Mouse (Mus musculus): ENCODE measurements at regions not wholly inside any gene's neighbourhood (a gene's known extent, or its start where the extent isn't known, plus 50 kb on each side); places are given as distances from the start of the nearest gene placed in this dataset.

DNA sequence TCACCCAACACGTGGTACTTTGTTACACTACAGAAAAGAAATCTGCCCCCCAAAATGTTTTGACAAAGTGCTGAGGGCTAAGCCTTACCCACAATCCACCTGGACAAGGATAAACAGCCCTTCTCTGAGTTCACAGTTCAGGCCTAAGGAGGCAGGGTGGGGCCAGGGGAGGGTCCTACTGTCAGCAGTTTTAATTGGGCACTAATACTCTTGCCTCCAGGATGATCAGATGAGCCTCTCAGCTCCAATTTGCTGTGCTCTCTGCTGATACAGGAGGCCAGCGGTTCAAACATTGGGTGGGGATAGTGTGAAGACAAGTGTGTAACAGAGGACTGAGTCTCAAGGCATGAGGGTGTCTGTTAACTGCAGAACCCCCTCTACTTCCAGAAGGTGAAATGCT lies 146.6 kb downstream of the Kit start:
- DNase-seq (ENCODE audit: extremely low read depth): no peak
- no peaks in the 10 kb centered on the region for H3K27me3 ChIP-seq (replicated peaks)
- in situ Hi-C loops (cut with MboI; ENCODE audit: low pct_ligation_motif_present, low pct_unique_long_range_greater_than_20kb, low sequenced_read_pairs): no loop called here
- H3K79me2 ChIP-seq (replicated peaks; ENCODE audit: control insufficient read depth, extremely low read depth, insufficient read depth, poor library complexity, severe bottlenecking): no peaks in the 10 kb centered on the region
- H3K4me2 ChIP-seq (ENCODE audit: insufficient read depth, low read depth, poor library complexity, severe bottlenecking): no peak overlapping the region
- H3K9ac ChIP-seq (ENCODE audit: insufficient read depth, low read depth): no peak overlapping the region
- no peak for TF ChIP-seq RAD21 (IDR thresholded peaks at IDR 0.05; ENCODE audit: low read depth, low read length)
- TF ChIP-seq ZC3H11A (IDR thresholded peaks at IDR 0.05; ENCODE audit: low read depth, low read length): no peak
- no peak for TF ChIP-seq SMC3 (IDR thresholded peaks at IDR 0.05; ENCODE audit: low read depth, low read length)
- TF ChIP-seq PAX5 (IDR thresholded peaks at IDR 0.05; ENCODE audit: low read length): no peak
- no peak for TF ChIP-seq IRF4 (IDR thresholded peaks at IDR 0.05; ENCODE audit: low read depth, low read length)
- TF ChIP-seq MXI1 (IDR thresholded peaks at IDR 0.05; ENCODE audit: low read depth, low read length): no peak
- TF ChIP-seq MAFK (IDR thresholded peaks at IDR 0.05; ENCODE audit: insufficient replicate concordance, low read length): no peak
- TF ChIP-seq SIN3A (IDR thresholded peaks at IDR 0.05; ENCODE audit: low read length): no peak
- TF ChIP-seq RCOR1 (conservative IDR thresholded peaks at IDR 0.05; ENCODE audit: low read depth, low read length): no peak
- TF ChIP-seq ZKSCAN1 (IDR thresholded peaks at IDR 0.05; ENCODE audit: borderline replicate concordance, low read depth, low read length): no peak
- TF ChIP-seq MAZ (IDR thresholded peaks at IDR 0.05; ENCODE audit: low read depth, low read length): no peak
- no peak for TF ChIP-seq CHD1 (IDR thresholded peaks at IDR 0.05; ENCODE audit: low read depth, low read length)
- no peak for TF ChIP-seq TBP (conservative IDR thresholded peaks at IDR 0.05; ENCODE audit: low read depth, low read length)
- no peak for TF ChIP-seq KAT2A (IDR thresholded peaks at IDR 0.05; ENCODE audit: insufficient replicate concordance, low read length)
- TF ChIP-seq POLR2A (IDR thresholded peaks at IDR 0.05; ENCODE audit: low read depth, low read length): no peak
- no peak for TF ChIP-seq USF2 (conservative IDR thresholded peaks at IDR 0.05; ENCODE audit: low read depth, low read length)
- no peak for TF ChIP-seq ELF1 (IDR thresholded peaks at IDR 0.05; ENCODE audit: low read depth, low read length)
- TF ChIP-seq GABPA (IDR thresholded peaks at IDR 0.05; ENCODE audit: insufficient replicate concordance, low read depth, low read length): no peak
- H3K9me3 ChIP-seq (replicated peaks; ENCODE audit: low read length): peaks cover 20% of the 10 kb centered on the region
- no peaks in the 10 kb centered on the region for H3K36me3 ChIP-seq (replicated peaks in 1 of 2; ENCODE audit: control insufficient read depth in 1 of 2, insufficient read depth in 1 of 2, low read length in 1 of 2)
- H3K4me1 ChIP-seq (ENCODE audit: control insufficient read depth in 1 of 2, insufficient read depth in 2 of 2): peaks cover 0 to 10% of the 10 kb centered on the region in 2 experiments; a peak in 1 of 4 replicates
- no peak overlapping the region for H3K4me3 ChIP-seq (replicated peaks in 1 of 3; ENCODE audit: low read depth in 2 of 3, low read length in 2 of 3, poor library complexity in 1 of 3)
- dilution Hi-C loops (cut with MboI; ENCODE audit: extremely low pct_ligation_motif_present, extremely low pct_unique_long_range_greater_than_20kb, low sequenced_read_pairs): no loop called here
- no peak overlapping the region for H3K27ac ChIP-seq (ENCODE audit: insufficient read depth, low read depth)

DNA sequence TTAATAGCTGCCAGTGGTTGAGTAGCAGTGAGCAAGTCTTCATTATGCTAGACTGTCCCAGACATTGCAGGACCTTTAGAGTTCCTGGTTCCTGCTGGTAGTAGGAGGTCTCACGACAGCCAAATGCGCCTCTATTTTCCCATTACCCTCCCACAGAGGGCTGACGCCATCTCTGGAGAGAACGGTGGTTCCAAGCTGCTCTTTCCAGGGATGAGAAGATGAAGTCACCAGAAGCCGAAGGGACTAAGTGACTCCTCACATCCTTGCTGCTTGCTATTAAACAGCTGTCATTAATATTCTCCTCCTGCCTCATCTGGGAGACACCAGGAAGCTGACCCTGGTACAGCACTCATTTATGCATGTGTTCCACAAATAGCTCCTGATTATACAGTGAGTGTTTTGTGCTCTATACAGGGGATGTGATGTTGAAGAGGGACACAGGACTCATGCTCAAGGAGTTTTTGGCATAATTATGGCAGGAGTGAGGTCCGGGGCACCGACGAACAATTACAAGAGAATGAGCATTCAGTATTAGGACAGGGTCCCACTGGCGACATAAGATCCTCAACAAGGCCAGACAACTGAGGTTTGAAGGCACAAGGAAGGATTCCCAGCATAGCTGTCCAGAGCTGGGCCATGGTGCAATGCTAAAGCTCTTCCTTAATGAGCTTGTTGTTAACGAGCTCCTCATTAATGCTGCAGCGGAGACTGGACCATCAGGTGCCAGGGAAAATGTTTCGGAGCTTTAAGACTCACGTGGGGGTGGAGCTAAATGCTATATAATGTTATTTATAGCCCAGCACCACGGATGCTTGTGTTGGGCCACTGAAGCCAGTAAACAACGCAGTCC lies 145.6 kb downstream of the Kit start:
- dilution Hi-C loops (cut with MboI; ENCODE audit: extremely low pct_ligation_motif_present, extremely low pct_unique_long_range_greater_than_20kb, low sequenced_read_pairs) (no loop called here), in situ Hi-C loops (cut with MboI; ENCODE audit: low pct_ligation_motif_present, low pct_unique_long_range_greater_than_20kb, low sequenced_read_pairs) (no loop called here)
- Histone ChIP-seq H3K4me3 (replicated peaks in 1 of 3; ENCODE audit: low read depth in 2 of 3, low read length in 2 of 3, poor library complexity in 1 of 3) (no peak overlapping the region), H3K27me3 (replicated peaks) (no peaks in the 10 kb centered on the region), H3K4me1 (ENCODE audit: control insufficient read depth in 1 of 2, insufficient read depth in 2 of 2) (peaks cover 0 to 10% of the 10 kb centered on the region in 2 experiments; a peak in 1 of 4 replicates), H3K9me3 (replicated peaks; ENCODE audit: low read length) (peaks cover 23% of the 10 kb centered on the region), H3K79me2 (replicated peaks; ENCODE audit: control insufficient read depth, extremely low read depth, insufficient read depth, poor library complexity, severe bottlenecking) (no peaks in the 10 kb centered on the region), H3K36me3 (replicated peaks in 1 of 2; ENCODE audit: control insufficient read depth in 1 of 2, insufficient read depth in 1 of 2, low read length in 1 of 2) (no peaks in the 10 kb centered on the region), H3K4me2 (ENCODE audit: insufficient read depth, low read depth, poor library complexity, severe bottlenecking) (no peak overlapping the region), H3K9ac (ENCODE audit: insufficient read depth, low read depth) (no peak overlapping the region), H3K27ac (ENCODE audit: insufficient read depth, low read depth) (no peak overlapping the region)
- no peak for DNase-seq (ENCODE audit: extremely low read depth)
- TF ChIP-seq POLR2A (IDR thresholded peaks at IDR 0.05; ENCODE audit: low read depth, low read length) (no peak), KAT2A (IDR thresholded peaks at IDR 0.05; ENCODE audit: insufficient replicate concordance, low read length) (no peak), ETS1 (conservative IDR thresholded peaks at IDR 0.05; ENCODE audit: low read depth, low read length) (no peak), HCFC1 (IDR thresholded peaks at IDR 0.05; ENCODE audit: low read depth, low read length) (no peak)

Data from CH12.LX (cell line).